Mouse (Mus musculus) right cerebral cortex, adult 18-20 months (tissue): Measurements from ENCODE around the gene Bcl2l11.
A peak's percentile ranks its signal among the peaks of the same experiment; 100 is the strongest.

Experiments
- DNase-seq: peaks from one replicate; pipeline ENCODE4 v3.0.0; 2022; ENCODE audit warnings: mixed read lengths

Gene Bcl2l11

DNA sequence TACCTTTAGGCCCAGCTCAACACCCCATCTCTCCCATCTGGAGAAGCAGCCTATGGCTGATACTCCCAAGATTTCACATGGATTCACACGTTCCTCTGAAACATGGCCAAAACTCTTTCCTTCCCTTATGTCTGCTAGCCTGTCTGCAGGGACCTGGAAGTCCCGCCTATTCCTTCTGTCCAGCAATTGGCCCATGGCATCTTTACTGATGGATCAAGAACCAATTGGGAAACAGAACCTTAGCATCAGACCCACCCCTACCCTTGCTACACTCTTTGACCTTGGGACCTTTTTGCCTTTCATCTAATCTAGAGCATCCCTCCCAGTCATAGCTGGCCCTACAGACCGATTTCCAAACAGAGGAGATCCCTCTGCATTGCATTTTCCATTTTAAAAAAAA, 11.2 kb upstream of the Bcl2l11 start:
- no peak for DNase-seq

DNA sequence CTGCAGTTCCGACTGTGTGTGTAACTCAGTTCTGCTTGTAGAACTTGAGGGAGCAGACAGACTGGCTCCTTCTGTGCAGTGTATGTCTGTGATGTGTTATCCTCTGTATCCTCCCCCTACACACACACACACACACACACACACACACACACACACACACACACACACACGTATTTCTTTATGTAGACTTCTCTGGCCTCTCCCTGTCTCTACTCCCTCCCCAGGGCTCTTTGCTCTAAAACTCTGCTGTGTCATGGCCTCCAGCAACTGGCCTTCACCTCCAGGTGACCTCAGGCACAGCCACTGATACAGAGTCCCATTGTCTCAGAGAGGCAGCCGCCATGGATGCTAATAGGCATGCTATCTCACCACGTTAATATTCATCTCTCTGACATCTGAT, 10.3 kb upstream of the Bcl2l11 start:
- DNase-seq, result no peak

DNA sequence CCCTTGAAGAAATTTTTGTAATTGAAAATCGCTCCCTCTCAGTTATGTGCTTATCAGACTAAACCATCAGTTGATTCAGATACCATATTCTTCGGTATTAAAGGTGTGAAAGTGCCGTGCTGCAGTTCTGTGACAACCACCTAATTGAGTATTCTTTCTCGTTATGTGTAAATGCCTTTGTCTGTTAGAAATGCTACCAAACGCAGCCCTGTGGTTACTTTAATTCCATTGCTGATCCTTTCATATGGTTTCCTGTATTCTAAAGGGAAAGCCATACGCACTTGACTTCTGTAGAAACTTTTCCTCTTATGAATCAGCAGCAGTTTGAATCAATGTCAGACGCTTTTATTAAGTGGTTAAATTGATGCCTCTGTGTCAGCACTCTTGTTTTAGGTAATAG, 8.2 kb upstream of the Bcl2l11 start:
- no peak for DNase-seq

DNA sequence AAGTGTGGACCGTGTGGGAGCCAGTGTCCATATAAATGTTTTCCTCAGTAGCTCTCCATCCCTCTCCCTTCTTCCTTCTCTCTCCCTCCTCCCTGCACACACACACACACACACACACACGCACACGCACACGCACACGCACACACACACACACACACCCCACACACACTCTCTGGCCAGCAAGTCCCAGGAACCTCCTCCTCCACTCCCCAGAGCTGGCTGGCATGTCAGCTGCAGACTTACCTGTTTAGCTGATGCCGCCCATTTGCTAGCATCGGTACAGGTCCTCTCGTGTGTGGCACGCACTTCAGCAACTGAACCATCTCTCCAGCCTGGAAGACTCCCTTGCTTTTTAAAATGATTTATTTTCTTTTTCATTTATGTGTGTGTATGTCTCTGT, 6.9 kb upstream of the Bcl2l11 start:
- no peak for DNase-seq

DNA sequence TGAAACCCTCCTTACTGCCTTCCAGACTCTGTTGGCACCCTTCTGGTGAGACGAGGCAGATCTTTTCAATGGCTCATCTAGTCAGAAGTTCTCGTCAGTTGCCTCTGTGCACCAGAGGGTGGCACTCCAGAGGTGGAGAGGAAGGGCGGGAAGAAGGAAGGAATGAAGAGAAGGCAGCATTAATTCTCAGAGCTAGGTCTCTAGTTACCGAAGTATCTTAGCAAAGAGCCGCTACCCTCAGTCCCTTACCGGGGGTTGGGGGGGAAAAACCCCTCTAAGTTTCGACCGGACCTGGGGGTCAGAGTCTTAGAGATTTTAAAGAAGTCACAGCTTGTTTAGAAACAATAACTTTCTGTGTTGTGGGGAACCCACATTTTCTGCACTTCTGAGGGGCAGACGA, 3.3 kb upstream of the Bcl2l11 start:
- peak; percentile 71 for DNase-seq

DNA sequence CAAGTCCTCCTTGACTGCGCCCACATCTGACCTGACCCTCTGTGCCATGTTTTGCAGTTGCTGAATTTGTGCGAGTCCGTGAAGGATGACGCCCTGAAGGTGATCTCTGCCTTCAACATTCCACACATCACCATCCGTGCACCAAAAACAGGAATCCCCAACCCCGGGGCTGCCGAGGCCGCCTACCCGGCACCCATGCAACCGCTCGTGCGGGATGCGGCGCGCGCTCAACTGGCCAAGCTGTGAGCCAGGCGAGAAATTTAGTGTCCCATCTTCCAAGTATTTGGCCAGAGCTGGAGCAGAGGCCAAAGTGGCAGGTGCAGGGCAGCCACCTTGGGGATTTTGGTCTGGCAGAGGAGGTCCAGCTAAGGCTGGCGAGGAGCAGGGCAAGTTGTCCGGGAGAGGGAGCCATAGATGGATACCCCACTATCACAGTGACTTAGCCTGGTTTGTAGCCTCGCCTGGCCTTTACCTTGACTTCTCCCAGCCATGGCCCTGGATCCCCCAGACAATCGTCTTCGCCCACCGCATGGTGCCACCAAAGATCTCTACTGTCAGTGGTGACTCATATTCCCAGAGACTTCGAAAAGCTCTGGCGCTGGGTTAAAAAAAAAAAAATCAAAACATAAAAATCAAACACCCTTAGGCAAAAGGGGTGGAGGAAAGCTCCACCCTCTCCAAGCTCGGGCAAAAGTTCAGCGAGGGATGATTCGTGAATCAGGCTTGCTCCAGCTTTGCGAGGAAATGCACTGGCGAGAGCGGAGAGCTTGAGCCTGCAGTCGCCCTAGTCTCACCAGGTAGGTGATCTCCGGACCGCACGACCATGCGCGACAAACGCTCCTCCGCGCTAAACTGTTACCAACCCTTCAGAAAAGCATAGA, 2.7 kb upstream of the Bcl2l11 start:
- DNase-seq, result peak; percentile 6

DNA sequence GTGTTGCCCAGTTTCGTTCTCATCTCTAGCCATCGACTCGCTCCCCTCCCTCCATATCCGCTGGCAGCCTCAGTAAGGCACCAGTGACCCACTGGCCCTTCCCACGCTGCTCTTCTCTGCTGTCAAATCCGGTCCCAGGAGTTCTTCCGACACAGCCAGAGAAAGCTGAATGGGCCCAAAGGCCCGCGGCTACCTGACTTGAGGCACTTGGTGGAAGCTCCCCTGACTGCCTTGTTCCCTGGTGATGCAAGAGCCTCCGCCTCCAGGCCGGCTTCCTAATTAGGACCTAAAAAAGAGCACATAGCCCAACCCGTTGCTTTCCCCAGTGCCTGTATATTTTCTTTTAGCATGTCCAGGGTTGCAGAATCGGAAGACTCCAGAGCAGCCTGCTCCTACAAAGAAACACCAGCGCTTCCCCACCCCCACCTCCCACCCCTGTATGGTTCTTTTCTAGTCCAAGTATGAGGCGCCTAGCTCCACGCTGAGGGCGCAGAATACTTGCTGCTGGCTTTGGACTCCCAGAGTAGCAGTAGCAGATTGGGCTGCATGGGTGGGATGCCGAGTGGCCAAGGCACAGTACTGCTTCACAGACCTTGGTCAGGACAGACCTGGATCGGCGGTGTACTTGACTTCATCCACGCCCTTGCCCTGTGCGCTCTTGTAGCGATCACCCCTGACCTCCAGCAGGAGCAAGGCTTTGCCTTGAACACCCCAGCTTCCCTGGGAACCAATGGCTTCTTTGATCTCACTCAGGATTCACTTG, 1.7 kb upstream of the Bcl2l11 start:
- peak; percentile 23 for DNase-seq

DNA sequence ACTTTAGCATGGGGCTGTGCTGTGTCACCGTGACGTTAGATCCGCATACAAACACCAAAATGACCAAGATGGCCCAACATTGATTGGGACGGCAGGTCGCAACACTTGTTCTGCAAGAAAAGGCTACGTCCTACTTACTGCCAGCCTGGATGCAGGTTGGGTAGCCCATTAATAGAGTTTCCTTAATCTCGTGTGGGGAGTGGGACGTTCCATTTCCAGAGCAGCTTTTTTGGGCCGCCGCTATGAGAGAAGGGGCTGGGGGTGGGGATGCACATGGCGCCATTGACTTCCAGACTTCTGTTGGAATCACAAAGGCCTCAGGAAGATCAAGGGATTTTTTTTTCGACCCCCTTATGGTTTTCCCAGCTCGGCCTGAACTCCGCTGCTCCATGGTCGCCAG, 1.1 kb upstream of the Bcl2l11 start:
- DNase-seq, result no peak

DNA sequence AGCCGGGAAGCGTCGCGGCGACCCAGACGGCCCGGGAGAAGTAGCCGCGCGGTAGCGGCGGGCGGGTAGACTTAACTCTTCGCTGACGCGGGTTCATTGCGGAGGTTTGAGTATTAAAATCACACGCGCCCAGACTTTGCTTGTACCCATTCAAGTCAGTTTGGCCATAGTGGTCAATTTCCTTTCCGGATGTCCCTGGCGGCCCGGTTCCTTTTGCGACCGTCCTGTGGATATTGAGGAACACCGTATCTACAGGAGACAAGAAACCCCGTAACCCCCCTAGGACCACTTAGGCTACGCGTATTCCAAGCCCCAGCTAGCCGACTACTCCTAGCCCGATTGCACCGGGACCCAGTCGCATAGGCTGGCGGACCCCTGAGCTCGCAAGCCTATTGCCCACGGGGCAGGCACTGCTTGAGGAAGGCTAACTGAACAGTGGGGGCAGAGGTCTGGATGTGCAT, 783 bp downstream of the Bcl2l11 start:
- peak; percentile 3 for DNase-seq

DNA sequence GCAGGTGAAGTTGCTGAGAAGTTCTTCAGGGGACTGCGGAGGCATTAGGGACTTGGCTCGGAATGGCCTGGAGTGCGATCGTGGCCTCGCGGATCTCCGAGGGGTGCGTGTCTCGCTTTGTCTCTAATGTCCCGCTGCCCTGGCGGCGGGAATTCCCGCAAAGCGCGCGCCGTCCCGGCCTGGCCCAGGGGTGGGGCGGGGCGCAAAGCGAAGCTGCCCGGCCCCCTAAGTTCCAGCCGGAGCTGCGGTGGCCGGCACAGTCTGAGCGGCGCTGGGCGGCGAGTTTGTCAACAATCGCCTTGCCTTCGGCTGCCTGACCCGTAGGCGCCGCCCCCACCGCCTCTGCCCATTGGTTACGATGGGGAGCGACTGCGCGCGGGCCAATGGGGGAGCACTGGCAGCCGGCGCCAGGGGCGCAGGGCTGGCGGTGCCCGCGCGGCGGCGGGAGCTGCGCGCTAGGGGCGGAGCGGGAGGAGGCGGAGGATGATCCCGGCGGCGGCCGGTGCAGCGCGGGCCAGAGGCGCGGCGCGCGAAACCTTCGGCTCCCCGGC, 1.4 kb downstream of the Bcl2l11 start:
- peak; percentile 89 for DNase-seq

DNA sequence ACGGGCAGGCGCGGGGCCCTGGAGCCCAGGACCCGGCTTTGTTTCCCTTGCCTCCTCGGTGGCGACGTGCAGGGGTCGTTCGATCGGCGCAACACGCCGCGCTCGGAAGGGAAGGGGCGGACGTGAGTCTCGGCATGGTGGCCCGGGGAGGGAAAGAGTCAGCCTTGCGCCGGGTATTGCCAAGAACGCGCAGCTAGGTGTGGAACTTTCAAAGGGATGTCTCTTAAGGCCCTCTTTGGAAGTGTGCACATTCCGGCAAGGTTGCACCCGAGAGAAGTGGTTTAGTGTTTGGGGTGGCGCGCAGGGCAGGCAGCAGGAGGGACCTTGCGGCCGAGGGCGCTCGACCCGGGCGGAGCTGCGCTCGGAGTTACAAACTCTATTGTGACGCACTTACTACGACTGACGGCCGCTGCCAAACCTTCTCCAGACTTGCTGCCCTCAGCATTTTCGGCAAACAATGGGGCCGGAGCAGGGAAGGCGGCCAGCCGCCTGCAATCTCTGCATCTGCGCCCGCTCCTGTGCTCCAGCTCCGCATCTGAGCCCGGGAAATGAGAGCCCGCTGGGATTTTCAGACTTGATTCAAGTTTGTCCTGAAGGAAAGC, 2.0 kb downstream of the Bcl2l11 start:
- peak; percentile 56 for DNase-seq

DNA sequence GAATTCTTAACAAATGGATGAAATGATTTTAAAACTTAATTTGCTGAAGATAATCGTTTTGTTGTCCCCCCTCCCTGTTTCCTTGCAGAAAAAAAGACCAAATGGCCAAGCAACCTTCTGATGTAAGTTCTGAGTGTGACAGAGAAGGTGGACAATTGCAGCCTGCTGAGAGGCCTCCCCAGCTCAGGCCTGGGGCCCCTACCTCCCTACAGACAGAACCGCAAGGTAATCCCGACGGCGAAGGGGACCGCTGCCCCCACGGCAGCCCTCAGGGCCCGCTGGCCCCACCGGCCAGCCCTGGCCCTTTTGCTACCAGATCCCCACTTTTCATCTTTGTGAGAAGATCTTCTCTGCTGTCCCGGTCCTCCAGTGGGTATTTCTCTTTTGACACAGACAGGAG, 2.7 kb downstream of the Bcl2l11 start:
- DNase-seq, result no peak

DNA sequence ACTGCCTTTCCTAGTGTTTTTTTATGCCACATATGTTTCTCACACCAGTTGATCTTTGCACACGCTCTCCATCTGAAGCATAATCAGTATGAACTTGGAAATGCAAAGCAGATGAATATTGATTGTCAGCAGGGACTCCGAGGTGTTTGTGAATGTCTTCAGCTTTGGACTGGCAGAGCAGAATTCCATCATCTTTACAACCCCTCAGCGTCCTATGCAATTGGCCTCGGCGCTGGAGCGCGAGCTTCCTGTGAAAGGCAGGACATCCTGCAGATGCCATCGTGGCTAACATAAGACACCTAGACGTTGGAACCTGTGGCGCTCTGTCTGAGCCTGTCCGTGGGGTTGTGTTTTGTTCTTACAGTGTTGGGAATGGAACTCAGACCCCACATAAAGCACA, 5.7 kb downstream of the Bcl2l11 start:
- no peak for DNase-seq

DNA sequence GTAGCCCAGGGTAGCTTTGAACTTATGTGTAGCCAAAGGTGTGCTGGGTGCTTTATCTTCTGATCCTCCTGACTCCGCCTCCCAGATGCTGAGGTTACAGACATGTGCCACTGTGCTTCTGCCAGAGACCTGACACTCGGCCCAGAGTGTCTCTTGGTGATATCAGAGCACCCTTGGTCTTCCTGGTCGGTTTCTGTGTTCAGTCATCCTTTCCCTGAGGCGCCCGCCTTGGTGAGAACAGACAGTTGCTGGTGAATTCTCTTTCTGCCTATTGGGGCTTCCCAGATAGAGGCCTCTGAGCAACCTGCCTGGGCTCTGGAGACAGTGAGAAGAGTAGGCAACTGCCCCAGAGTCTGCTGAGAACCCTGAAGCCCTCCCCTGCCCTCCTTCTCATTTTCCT, 6.8 kb downstream of the Bcl2l11 start:
- DNase-seq, result no peak

DNA sequence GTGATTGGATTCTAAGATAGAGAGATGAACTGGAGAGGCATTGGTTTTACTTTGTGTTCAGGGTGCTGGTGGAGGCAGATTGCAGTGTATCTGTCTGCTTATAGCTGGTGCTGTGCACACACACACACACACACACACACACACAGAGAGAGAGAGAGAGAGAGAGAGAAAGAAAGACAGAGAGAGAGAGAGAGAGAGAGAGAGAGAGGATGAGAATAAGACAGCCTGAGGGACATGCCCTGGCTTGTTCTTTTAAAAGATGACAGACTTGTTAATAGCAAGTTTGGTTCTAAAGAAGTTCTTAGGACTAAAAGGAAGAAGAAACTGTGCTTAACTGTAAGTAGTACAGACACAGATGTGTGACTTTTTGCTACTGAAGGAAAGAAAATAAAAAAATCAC, 8.0 kb downstream of the Bcl2l11 start:
- no peak for DNase-seq

DNA sequence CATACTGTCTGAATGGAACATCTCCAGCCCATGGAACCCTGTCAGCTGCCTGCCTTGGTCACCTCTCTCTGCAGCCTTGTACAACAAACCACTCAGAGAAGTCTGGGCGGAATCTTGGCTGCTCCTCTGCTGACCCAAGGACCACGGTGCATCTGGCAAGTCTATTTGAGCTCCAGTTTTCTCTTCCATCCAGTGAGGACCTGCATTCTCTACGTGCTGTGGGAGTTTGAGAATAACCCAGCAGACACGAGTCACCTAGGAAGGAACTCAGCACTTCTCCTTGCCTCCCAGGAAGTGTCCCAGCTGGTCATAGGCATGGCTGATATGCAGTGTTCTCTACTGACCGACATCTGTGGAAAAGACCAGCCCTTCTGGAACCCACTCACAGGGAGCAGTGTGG, 8.6 kb downstream of the Bcl2l11 start:
- DNase-seq, result no peak

DNA sequence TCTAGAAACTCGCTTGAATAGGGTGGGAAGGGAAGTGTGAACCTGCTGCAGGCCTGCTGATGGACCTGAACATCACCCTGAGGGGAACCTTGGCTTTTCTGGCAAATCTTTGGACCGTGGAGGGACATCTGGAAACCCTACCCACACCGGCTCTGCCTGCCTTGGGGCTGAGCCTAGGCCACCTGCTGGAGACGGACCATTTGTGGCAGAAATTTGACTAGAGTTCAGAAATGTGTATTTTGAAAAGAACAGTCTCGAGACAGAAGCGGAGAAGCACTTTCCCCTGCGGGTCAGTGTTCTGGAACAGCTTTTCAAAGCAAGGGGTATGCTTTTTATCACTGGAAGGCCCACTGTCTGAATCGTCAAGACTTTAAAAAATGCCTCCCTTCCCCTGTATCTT, 9.1 kb downstream of the Bcl2l11 start:
- no peak for DNase-seq

DNA sequence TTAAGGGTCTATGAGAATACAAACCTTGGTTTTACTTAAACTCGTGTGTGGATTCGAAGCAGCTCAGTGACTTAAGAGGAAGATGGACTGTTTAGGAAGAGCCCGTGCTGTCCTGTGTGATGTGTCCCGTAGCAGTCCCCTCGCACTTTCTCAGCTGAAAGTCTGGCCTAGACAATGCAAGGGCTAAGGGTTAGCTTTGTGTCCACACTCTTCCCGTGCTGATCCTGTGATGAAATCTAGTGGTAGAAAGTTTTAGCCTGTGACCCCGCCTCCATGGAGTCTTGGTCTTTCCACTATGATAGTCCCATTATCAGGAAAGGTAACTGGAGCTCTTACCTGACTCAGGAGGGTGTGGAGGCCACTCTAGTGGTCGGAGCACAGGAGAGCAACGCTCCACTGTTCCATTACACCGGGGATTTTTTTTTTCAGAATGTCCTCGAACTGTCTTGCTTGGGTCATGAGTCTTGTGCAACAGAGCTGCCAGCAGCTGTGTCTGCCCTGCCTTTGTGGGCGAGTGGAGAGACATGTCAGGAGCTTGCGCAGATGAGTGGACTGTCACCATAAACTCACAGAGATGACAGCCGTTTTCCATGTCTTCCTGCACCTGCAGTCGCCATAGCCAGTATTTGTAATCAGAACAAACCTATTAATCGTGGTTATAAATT, 11.1 kb downstream of the Bcl2l11 start:
- no peak for DNase-seq

DNA sequence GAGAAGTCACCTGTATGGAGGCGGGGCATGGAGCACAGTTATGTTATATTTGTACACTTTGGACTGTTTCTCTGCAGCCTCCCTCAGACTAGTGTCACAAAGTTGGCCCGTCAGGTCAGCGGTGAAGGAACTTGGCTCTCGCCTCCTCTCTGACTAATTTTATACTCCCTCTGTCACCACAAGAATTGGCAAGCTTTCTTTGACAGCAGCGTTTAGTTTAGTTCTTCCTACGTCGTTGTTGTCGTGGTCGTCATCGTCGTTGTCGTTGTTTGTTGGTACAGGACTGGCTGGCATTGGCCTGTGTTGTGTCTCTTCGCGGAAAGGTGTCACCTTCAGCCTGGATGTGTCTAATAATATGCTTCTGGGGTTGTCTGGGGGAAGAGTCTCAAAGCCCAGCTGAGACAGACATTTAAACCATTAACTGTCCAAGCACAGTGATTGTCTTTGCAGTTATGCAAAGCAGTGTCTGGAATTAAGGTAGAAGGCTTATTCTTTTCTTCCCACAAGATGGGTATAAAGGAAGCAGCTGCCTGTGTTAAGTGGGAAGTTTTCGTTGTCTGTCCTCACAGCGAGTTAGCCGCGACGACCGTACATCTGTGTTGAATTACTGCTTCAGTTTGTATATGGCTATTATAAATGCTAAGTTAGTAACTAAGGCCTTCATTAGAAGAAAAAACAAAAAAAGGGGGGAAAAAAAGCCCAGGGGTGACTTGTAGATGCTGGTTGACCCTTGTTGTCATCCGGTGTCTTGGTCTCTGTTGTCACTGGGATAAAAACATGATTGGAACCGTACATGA, 11.8 kb downstream of the Bcl2l11 start:
- DNase-seq, result no peak

DNA sequence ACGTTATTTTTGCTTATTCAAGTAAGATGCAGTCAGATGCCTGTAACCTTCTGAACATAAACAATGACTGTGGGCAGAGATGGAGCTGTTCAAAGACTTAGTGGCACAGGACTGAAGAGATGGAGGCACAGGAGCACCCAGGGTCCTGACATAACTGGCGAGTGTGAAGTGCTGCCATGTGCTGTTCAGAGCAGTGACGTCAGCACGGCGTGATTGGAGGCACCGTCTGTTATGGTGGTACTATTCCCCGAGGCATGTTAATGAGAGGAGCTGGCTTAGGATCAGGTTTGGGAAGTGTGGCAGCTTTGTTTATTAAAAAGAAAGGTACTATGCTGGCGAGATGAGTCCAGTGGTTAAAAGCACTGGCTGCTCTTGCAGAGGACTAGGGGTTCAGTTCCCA, 13.1 kb downstream of the Bcl2l11 start:
- no peak for DNase-seq

DNA sequence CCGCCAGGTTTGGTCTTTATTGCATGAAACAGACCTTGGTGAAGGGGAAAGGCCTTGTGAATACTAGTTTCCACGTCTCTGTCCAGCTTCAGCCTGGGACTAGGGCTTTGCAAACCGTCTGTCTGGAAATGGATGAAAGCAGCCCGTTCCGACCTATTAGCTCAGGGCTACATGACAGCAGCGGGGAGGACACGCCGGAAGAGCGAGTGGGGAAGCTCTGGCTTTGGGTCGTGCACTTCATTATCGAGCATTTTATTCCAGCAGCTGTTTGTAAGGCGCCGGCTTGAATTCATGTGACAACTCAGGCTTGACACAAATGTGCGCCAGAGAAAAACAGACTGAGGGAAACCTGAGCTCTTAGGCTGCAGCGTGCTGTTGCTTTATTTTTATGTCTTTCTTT, 13.9 kb downstream of the Bcl2l11 start:
- no peak for DNase-seq

DNA sequence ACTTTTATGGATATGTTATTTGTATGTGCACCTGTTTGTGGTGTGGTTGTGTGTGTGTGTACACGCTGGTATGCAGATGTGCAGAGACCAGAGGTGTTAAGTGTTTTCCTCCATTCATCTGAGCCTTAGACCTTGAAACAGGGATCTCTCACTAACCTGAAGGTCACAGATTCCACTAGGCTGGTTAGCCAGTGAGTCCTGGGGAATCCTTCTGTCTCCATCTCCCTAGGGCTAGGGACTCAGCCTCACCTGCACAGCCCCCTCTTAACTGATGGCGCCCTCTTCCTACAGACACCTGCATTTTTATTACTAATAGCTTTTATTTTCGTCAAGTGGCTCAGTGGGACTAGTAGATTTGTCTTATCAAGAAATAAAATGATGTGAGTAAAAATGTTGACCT, 14.3 kb downstream of the Bcl2l11 start:
- DNase-seq, result no peak
